9 mouse cellular contexts compared by ENCODE assay signal in genomic region chr1:86371997-86372396, GRCm38 (mm10). TPM values are rescaled to one million over a fixed set of nuclear protein-coding genes. Genes with fewer than 3 reads are reported as not detected.
DNase-seq lines count a peak whose midpoint lies in the region; ATAC-seq and TF ChIP-seq lines count a peak whose summit lies in the region.
"Had no signal": no experiment of that assay in that cellular context is flagged by ENCODE, and none has a peak within 500 bp of the region (broad histone marks: within the 10 kb centered on the region; RNA-seq: fewer than 3 reads in every experiment).

No protein-coding gene starts in this region.

- H3K27me3 ChIP-seq in neural tube, embryonic 15.5 days (replicated peaks): no peaks in the 10 kb centered on the region
- no peaks in the 10 kb centered on the region for H3K27me3 ChIP-seq in Patski
- no peaks in the 10 kb centered on the region for H3K27me3 ChIP-seq in intestine, embryonic 16.5 days (replicated peaks; ENCODE audit: control insufficient read depth, insufficient read depth, low read length)
- no peaks in the 10 kb centered on the region for H3K27me3 ChIP-seq in lung, postnatal 0 days (replicated peaks; ENCODE audit: insufficient read depth, low read length)
- H3K27me3 ChIP-seq in forebrain, embryonic 15.5 days: no peaks in the 10 kb centered on the region
- H3K27me3 ChIP-seq: limb, embryonic 15.5 days had no signal

- no peak for ATAC-seq in neural tube, embryonic 15.5 days (ENCODE audit: low FRiP score)
- no peak for ATAC-seq in Patski
- ATAC-seq in erythroblast, adult 5-6 weeks (replicated peaks; ENCODE audit: low FRiP score, poor library complexity, severe bottlenecking): peak; percentile 92
- ATAC-seq in intestine, embryonic 16.5 days: peak; percentile 73; the same call in 1 of the 2 replicates
- ATAC-seq in lung, postnatal 0 days: peak; percentile 57
- ATAC-seq in forebrain, embryonic 15.5 days (replicated peaks): no peak

- H3K4me2 ChIP-seq in neural tube, embryonic 15.5 days: no peak overlapping the region
- H3K4me2 ChIP-seq in intestine, embryonic 16.5 days (ENCODE audit: low read depth, low read length): no peak overlapping the region
- no peak overlapping the region for H3K4me2 ChIP-seq in lung, postnatal 0 days (replicated peaks; ENCODE audit: low read depth, low read length)
- no peak overlapping the region for H3K4me2 ChIP-seq in forebrain, embryonic 15.5 days (replicated peaks)
- H3K4me2 ChIP-seq: limb, embryonic 15.5 days had no signal

- H3K9me3 ChIP-seq in neural tube, embryonic 15.5 days (replicated peaks): no peaks in the 10 kb centered on the region
- H3K9me3 ChIP-seq in intestine, embryonic 16.5 days (ENCODE audit: control insufficient read depth, low read length): no peaks in the 10 kb centered on the region
- H3K9me3 ChIP-seq in lung, postnatal 0 days (ENCODE audit: low read length): no peaks in the 10 kb centered on the region
- H3K9me3 ChIP-seq in forebrain, embryonic 15.5 days: no peaks in the 10 kb centered on the region
- H3K9me3 ChIP-seq: limb, embryonic 15.5 days had no signal

- peak; percentile 94 for TF ChIP-seq CTCF in Patski (IDR thresholded peaks at IDR 0.05)
- TF ChIP-seq CTCF in lung, postnatal 0 days (IDR thresholded peaks at IDR 0.05): peak; percentile 94

- H3K4me1 ChIP-seq in neural tube, embryonic 15.5 days: no peaks in the 10 kb centered on the region
- H3K4me1 ChIP-seq in intestine, embryonic 16.5 days (ENCODE audit: control insufficient read depth, insufficient read depth, low read length): no peaks in the 10 kb centered on the region
- no peaks in the 10 kb centered on the region for H3K4me1 ChIP-seq in lung, postnatal 0 days (ENCODE audit: insufficient read depth, low read depth, low read length)
- H3K4me1 ChIP-seq in forebrain, embryonic 15.5 days: no peaks in the 10 kb centered on the region
- H3K4me1 ChIP-seq: limb, embryonic 15.5 days had no signal

- H3K36me3 ChIP-seq in neural tube, embryonic 15.5 days: no peaks in the 10 kb centered on the region
- no peaks in the 10 kb centered on the region for H3K36me3 ChIP-seq in intestine, embryonic 16.5 days (ENCODE audit: control insufficient read depth, insufficient read depth, low read length)
- no peaks in the 10 kb centered on the region for H3K36me3 ChIP-seq in lung, postnatal 0 days (ENCODE audit: insufficient read depth, low read length)
- H3K36me3 ChIP-seq in forebrain, embryonic 15.5 days: no peaks in the 10 kb centered on the region
- H3K36me3 ChIP-seq: limb, embryonic 15.5 days had no signal

- TF ChIP-seq EP300 in lung, postnatal 0 days (IDR thresholded peaks at IDR 0.05): no peak

- no peak overlapping the region for H3K9ac ChIP-seq in neural tube, embryonic 15.5 days (replicated peaks)
- H3K9ac ChIP-seq in intestine, embryonic 16.5 days (ENCODE audit: low read depth, low read length): no peak overlapping the region
- no peak overlapping the region for H3K9ac ChIP-seq in lung, postnatal 0 days (replicated peaks; ENCODE audit: low read depth)
- no peak overlapping the region for H3K9ac ChIP-seq in forebrain, embryonic 15.5 days (replicated peaks)
- H3K9ac ChIP-seq: limb, embryonic 15.5 days had no signal

- no peak overlapping the region for H3K4me3 ChIP-seq in neural tube, embryonic 15.5 days (replicated peaks)
- H3K4me3 ChIP-seq in intestine, embryonic 16.5 days (ENCODE audit: low read length): no peak overlapping the region
- H3K4me3 ChIP-seq in lung, postnatal 0 days (ENCODE audit: low read depth, low read length): no peak overlapping the region
- no peak overlapping the region for H3K4me3 ChIP-seq in forebrain, embryonic 15.5 days
- H3K4me3 ChIP-seq: limb, embryonic 15.5 days had no signal

- POLR2A ChIA-PET in Patski (lab: Charles Lee): no interaction called here

- CTCF ChIA-PET in Patski (lab: Charles Lee): interaction anchor here (1.0 to 2.3 kb wide), 5 partner anchors 12 to 59 kb away, joined by 3 to 11 read pairs (median 3); no protein-coding TSS in a partner anchor

- DNase-seq in neural tube, embryonic 10.5 days (ENCODE audit: extremely low spot score, low spot score): peak; percentile 27
- no peak for DNase-seq in Patski (ENCODE audit: low read depth, low spot score)
- peak; percentile 73 for DNase-seq in lung, postnatal 0 days (ENCODE audit: low spot score)
- peak; percentile 44 for DNase-seq in right cerebral cortex, postnatal 25 days

- in situ Hi-C loops in Patski (cut with MboI; ENCODE audit: low pct_unique_long_range_greater_than_20kb): loop anchor here (5.0 kb wide), 1 partner anchor 60 kb away; no protein-coding TSS in a partner anchor

- no peak overlapping the region for H3K27ac ChIP-seq in neural tube, embryonic 15.5 days (replicated peaks)
- no peak overlapping the region for H3K27ac ChIP-seq in intestine, embryonic 16.5 days (ENCODE audit: low read length)
- H3K27ac ChIP-seq in lung, postnatal 0 days (ENCODE audit: low read length): no peak overlapping the region
- no peak overlapping the region for H3K27ac ChIP-seq in forebrain, embryonic 15.5 days (replicated peaks)
- H3K27ac ChIP-seq: limb, embryonic 15.5 days had no signal

- 50% methylated on average over 10 of the region's 10 CpGs for WGBS in neural tube, embryonic 15.5 days
- WGBS in intestine, embryonic 16.5 days: 45% methylated on average over 10 of the region's 10 CpGs
- WGBS in lung, postnatal 0 days: 40% methylated on average over 10 of the region's 10 CpGs
- 46% methylated on average over 10 of the region's 10 CpGs for WGBS in forebrain, embryonic 15.5 days

RNA-seq across cellular contexts. Expression of gene Ncl, which starts 12.8 kb away (rescaled TPM):
- polyA plus RNA-seq in neural tube, embryonic 15.5 days (2015; fragmentation: Nextera tagmentation; extraction: Ambion mirVana): 189 and 296 TPM in 2 replicates
- 419 TPM for polyA plus RNA-seq in Patski (2021)
- 120 and 123 TPM in 2 replicates for total RNA-seq in erythroblast, adult 5-6 weeks (2015; ENCODE audit: low replicate concordance)
- 80.3 and 144 TPM in 2 replicates for total RNA-seq in erythroblast, adult 5-6 weeks (2017; ENCODE audit: low replicate concordance)
- polyA plus RNA-seq in intestine, embryonic 16.5 days (2015; fragmentation: Nextera tagmentation; extraction: Ambion mirVana): 355 and 416 TPM in 2 replicates
- 139 and 140 TPM in 2 replicates for polyA plus RNA-seq in lung, postnatal 0 days (2015; fragmentation: Nextera tagmentation; extraction: Ambion mirVana)
- 208 and 227 TPM in 2 replicates for polyA plus RNA-seq in forebrain, embryonic 15.5 days (2015; fragmentation: Nextera tagmentation; extraction: Ambion mirVana)

RNA-seq across cellular contexts. Expression of gene Nmur1, which starts 54.0 kb away (rescaled TPM):
- 0.13 TPM in 1 of 2 replicates, not detected in the other for polyA plus RNA-seq in neural tube, embryonic 15.5 days (2015; fragmentation: Nextera tagmentation; extraction: Ambion mirVana)
- not detected for polyA plus RNA-seq in Patski (2021)
- not detected in 2 replicates for total RNA-seq in erythroblast, adult 5-6 weeks (2015; ENCODE audit: low replicate concordance)
- not detected in 2 replicates for total RNA-seq in erythroblast, adult 5-6 weeks (2017; ENCODE audit: low replicate concordance)
- 0.46 and 0.88 TPM in 2 replicates for polyA plus RNA-seq in intestine, embryonic 16.5 days (2015; fragmentation: Nextera tagmentation; extraction: Ambion mirVana)
- 1.3 and 2.1 TPM in 2 replicates for polyA plus RNA-seq in lung, postnatal 0 days (2015; fragmentation: Nextera tagmentation; extraction: Ambion mirVana)
- 0.18 TPM in 1 of 2 replicates, not detected in the other for polyA plus RNA-seq in forebrain, embryonic 15.5 days (2015; fragmentation: Nextera tagmentation; extraction: Ambion mirVana)
- polyA plus RNA-seq: limb, embryonic 15.5 days had no signal

RNA-seq across cellular contexts. Expression of gene Tex44, which starts 54.1 kb away (rescaled TPM):
- polyA plus RNA-seq in neural tube, embryonic 15.5 days (2015; fragmentation: Nextera tagmentation; extraction: Ambion mirVana): not detected in 2 replicates
- polyA plus RNA-seq in Patski (2021): not detected
- not detected in 2 replicates for total RNA-seq in erythroblast, adult 5-6 weeks (2015; ENCODE audit: low replicate concordance)
- total RNA-seq in erythroblast, adult 5-6 weeks (2017; ENCODE audit: low replicate concordance): not detected in 2 replicates
- not detected in 2 replicates for polyA plus RNA-seq in intestine, embryonic 16.5 days (2015; fragmentation: Nextera tagmentation; extraction: Ambion mirVana)
- not detected in 2 replicates for polyA plus RNA-seq in lung, postnatal 0 days (2015; fragmentation: Nextera tagmentation; extraction: Ambion mirVana)
- not detected in 2 replicates for polyA plus RNA-seq in forebrain, embryonic 15.5 days (2015; fragmentation: Nextera tagmentation; extraction: Ambion mirVana)
- polyA plus RNA-seq: limb, embryonic 15.5 days had no signal

Comparison
In these comparisons a context has a peak if more than half of its experiments do, and no peak if none do; other contexts are left out.
1. ATAC-seq: peak in erythroblast, adult 5-6 weeks (single experiment), intestine, embryonic 16.5 days (single experiment) and lung, postnatal 0 days (single experiment); none in neural tube, embryonic 15.5 days (single experiment), Patski (single experiment) and forebrain, embryonic 15.5 days (single experiment).